Mouse (Mus musculus): ENCODE measurements around the gene F2rl2. TPM values are rescaled to one million over a fixed set of nuclear protein-coding genes. Genes with fewer than 3 reads are reported as not detected.

Gene F2rl2
- total and polyA plus RNA-seq, 3 experiments = 0.08 TPM; not detected in 2

DNA sequence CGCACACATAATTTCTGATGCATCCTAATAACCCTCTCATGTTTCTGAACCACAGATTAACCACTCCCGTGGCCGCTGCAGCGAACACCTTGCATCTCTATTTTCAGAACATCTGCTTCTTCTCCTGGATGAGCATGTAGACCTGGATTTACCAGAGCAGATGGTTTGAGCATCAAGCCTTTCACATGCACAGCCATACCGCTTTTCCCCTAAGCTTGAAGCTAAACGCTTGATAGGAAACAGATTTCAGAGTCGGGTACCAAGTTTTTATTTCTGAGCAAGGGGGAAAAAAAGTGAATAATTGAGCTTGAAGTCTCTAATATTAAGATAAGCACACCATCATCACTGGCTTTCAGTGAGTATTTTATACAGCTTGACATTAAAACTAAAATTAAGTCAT is 50.4 kb downstream of the F2rl2 start:
- no peaks in the 10 kb centered on the region for H3K9me3 ChIP-seq (replicated peaks; ENCODE audit: low read length)
- no peak for DNase-seq (ENCODE audit: extremely low read depth)
- no peaks in the 10 kb centered on the region for H3K79me2 ChIP-seq (replicated peaks; ENCODE audit: control insufficient read depth, extremely low read depth, insufficient read depth, poor library complexity, severe bottlenecking)
- H3K4me3 ChIP-seq (replicated peaks in 1 of 3; ENCODE audit: low read depth in 2 of 3, low read length in 2 of 3, poor library complexity in 1 of 3) = no peak overlapping the region
- H3K27me3 ChIP-seq (replicated peaks) = peaks cover 2% of the 10 kb centered on the region
- no peak overlapping the region for H3K4me2 ChIP-seq (ENCODE audit: insufficient read depth, low read depth, poor library complexity, severe bottlenecking)
- H3K27ac ChIP-seq (ENCODE audit: insufficient read depth, low read depth) = no peak overlapping the region
- TF ChIP-seq HCFC1 (IDR thresholded peaks at IDR 0.05; ENCODE audit: low read depth, low read length) = no peak
- no peak for TF ChIP-seq TBP (conservative IDR thresholded peaks at IDR 0.05; ENCODE audit: low read depth, low read length)
- TF ChIP-seq JUND (conservative IDR thresholded peaks at IDR 0.05; ENCODE audit: low read depth, low read length) = no peak
- TF ChIP-seq ETS1 (conservative IDR thresholded peaks at IDR 0.05; ENCODE audit: low read depth, low read length) = no peak
- TF ChIP-seq SMC3 (IDR thresholded peaks at IDR 0.05; ENCODE audit: low read depth, low read length) = no peak
- TF ChIP-seq SIN3A (IDR thresholded peaks at IDR 0.05; ENCODE audit: low read length) = no peak
- TF ChIP-seq USF2 (conservative IDR thresholded peaks at IDR 0.05; ENCODE audit: low read depth, low read length) = no peak
- no peak for TF ChIP-seq CHD2 (IDR thresholded peaks at IDR 0.05; ENCODE audit: low read length)
- no peak for TF ChIP-seq PAX5 (IDR thresholded peaks at IDR 0.05; ENCODE audit: low read length)
- TF ChIP-seq MXI1 (IDR thresholded peaks at IDR 0.05; ENCODE audit: low read depth, low read length) = no peak
- TF ChIP-seq EP300 (IDR thresholded peaks at IDR 0.05; ENCODE audit: low read length) = no peak
- no peak for TF ChIP-seq MEF2A (IDR thresholded peaks at IDR 0.05; ENCODE audit: borderline replicate concordance, low read depth, low read length)
- TF ChIP-seq USF1 (IDR thresholded peaks at IDR 0.05; ENCODE audit: low read depth, low read length) = no peak
- no peaks in the 10 kb centered on the region for H3K36me3 ChIP-seq (replicated peaks in 1 of 2; ENCODE audit: control insufficient read depth in 1 of 2, insufficient read depth in 1 of 2, low read length in 1 of 2)
- dilution Hi-C loops (cut with MboI; ENCODE audit: extremely low pct_ligation_motif_present, extremely low pct_unique_long_range_greater_than_20kb, low sequenced_read_pairs) = no loop called here
- in situ Hi-C loops (cut with MboI; ENCODE audit: low pct_ligation_motif_present, low pct_unique_long_range_greater_than_20kb, low sequenced_read_pairs) = no loop called here
- H3K9ac ChIP-seq (ENCODE audit: insufficient read depth, low read depth) = no peak overlapping the region
- peaks cover 1 to 4% of the 10 kb centered on the region in 2 experiments; a peak in 2 of 4 replicates for H3K4me1 ChIP-seq (ENCODE audit: control insufficient read depth in 1 of 2, insufficient read depth in 2 of 2)

GRCm38 (mm10) chr13:95747541-95747940 is 50.9 kb downstream of the F2rl2 start:
- H3K9me3 ChIP-seq (replicated peaks; ENCODE audit: low read length) = no peaks in the 10 kb centered on the region
- no peak overlapping the region for H3K27ac ChIP-seq (ENCODE audit: insufficient read depth, low read depth)
- H3K4me3 ChIP-seq (replicated peaks in 1 of 3; ENCODE audit: low read depth in 2 of 3, low read length in 2 of 3, poor library complexity in 1 of 3) = no peak overlapping the region
- H3K9ac ChIP-seq (ENCODE audit: insufficient read depth, low read depth) = no peak overlapping the region
- H3K4me2 ChIP-seq (ENCODE audit: insufficient read depth, low read depth, poor library complexity, severe bottlenecking) = no peak overlapping the region
- in situ Hi-C loops (cut with MboI; ENCODE audit: low pct_ligation_motif_present, low pct_unique_long_range_greater_than_20kb, low sequenced_read_pairs) (no loop called here), dilution Hi-C loops (cut with MboI; ENCODE audit: extremely low pct_ligation_motif_present, extremely low pct_unique_long_range_greater_than_20kb, low sequenced_read_pairs) (no loop called here)
- peaks cover 2% of the 10 kb centered on the region for H3K27me3 ChIP-seq (replicated peaks)
- no peak for TF ChIP-seq USF1 (IDR thresholded peaks at IDR 0.05; ENCODE audit: low read depth, low read length)
- no peak for TF ChIP-seq ETS1 (conservative IDR thresholded peaks at IDR 0.05; ENCODE audit: low read depth, low read length)
- TF ChIP-seq GABPA (IDR thresholded peaks at IDR 0.05; ENCODE audit: insufficient replicate concordance, low read depth, low read length) = no peak
- TF ChIP-seq TBP (conservative IDR thresholded peaks at IDR 0.05; ENCODE audit: low read depth, low read length) = no peak
- no peak for TF ChIP-seq NRF1 (IDR thresholded peaks at IDR 0.05; ENCODE audit: low read depth, low read length)
- no peak for TF ChIP-seq SMC3 (IDR thresholded peaks at IDR 0.05; ENCODE audit: low read depth, low read length)
- TF ChIP-seq KAT2A (IDR thresholded peaks at IDR 0.05; ENCODE audit: insufficient replicate concordance, low read length) = no peak
- TF ChIP-seq RAD21 (IDR thresholded peaks at IDR 0.05; ENCODE audit: low read depth, low read length) = no peak
- TF ChIP-seq USF2 (conservative IDR thresholded peaks at IDR 0.05; ENCODE audit: low read depth, low read length) = no peak
- TF ChIP-seq ELF1 (IDR thresholded peaks at IDR 0.05; ENCODE audit: low read depth, low read length) = no peak
- no peak for TF ChIP-seq CTCF (conservative IDR thresholded peaks at IDR 0.05 in 1 of 2, IDR thresholded peaks at IDR 0.05 in 1 of 2; ENCODE audit: low read depth in 2 of 2, low read length in 2 of 2)
- no peak for TF ChIP-seq ZC3H11A (IDR thresholded peaks at IDR 0.05; ENCODE audit: low read depth, low read length)
- TF ChIP-seq POLR2A (IDR thresholded peaks at IDR 0.05; ENCODE audit: low read depth, low read length) = no peak
- TF ChIP-seq CHD1 (IDR thresholded peaks at IDR 0.05; ENCODE audit: low read depth, low read length) = no peak
- TF ChIP-seq HCFC1 (IDR thresholded peaks at IDR 0.05; ENCODE audit: low read depth, low read length) = no peak
- peaks cover 2 to 8% of the 10 kb centered on the region in 2 experiments; a peak in 3 of 4 replicates for H3K4me1 ChIP-seq (ENCODE audit: control insufficient read depth in 1 of 2, insufficient read depth in 2 of 2)
- H3K36me3 ChIP-seq (replicated peaks in 1 of 2; ENCODE audit: control insufficient read depth in 1 of 2, insufficient read depth in 1 of 2, low read length in 1 of 2) = no peaks in the 10 kb centered on the region
- H3K79me2 ChIP-seq (replicated peaks; ENCODE audit: control insufficient read depth, extremely low read depth, insufficient read depth, poor library complexity, severe bottlenecking) = no peaks in the 10 kb centered on the region
- no peak for DNase-seq (ENCODE audit: extremely low read depth)

Other genes starting within 250 kb of the F2rl2 start
- gene S100z, start 218.1 kb upstream of the F2rl2 start, total RNA-seq (2012; rRNA removed) = not detected in 2 replicates
- not detected in 2 replicates for gene S100z, start 218.1 kb upstream of the F2rl2 start, total RNA-seq (2014; rRNA removed)
- gene S100z, start 218.1 kb upstream of the F2rl2 start, polyA plus RNA-seq (2012; ENCODE audit: insufficient read length, low read depth) = not detected in 2 replicates
- gene F2rl1, start 171.6 kb upstream of the F2rl2 start, total RNA-seq (2012; rRNA removed) = not detected in 2 replicates
- gene F2rl1, start 171.6 kb upstream of the F2rl2 start, total RNA-seq (2014; rRNA removed) = not detected in 2 replicates
- not detected in 2 replicates for gene F2rl1, start 171.6 kb upstream of the F2rl2 start, polyA plus RNA-seq (2012; ENCODE audit: insufficient read length, low read depth)
- gene F2r, start 78.4 kb upstream of the F2rl2 start, total RNA-seq (2012; rRNA removed) = 0.04 and 0.17 TPM in 2 replicates
- 0.28 and 0.30 TPM in 2 replicates for gene F2r, start 78.4 kb upstream of the F2rl2 start, total RNA-seq (2014; rRNA removed)
- gene F2r, start 78.4 kb upstream of the F2rl2 start, polyA plus RNA-seq (2012; ENCODE audit: insufficient read length, low read depth) = 0.10 and 0.30 TPM in 2 replicates
- gene Iqgap2, start 195.1 kb downstream of the F2rl2 start, total RNA-seq (2012; rRNA removed) = 0.08 TPM in 2 replicates
- 0.11 and 0.14 TPM in 2 replicates for gene Iqgap2, start 195.1 kb downstream of the F2rl2 start, total RNA-seq (2014; rRNA removed)
- 0.07 and 0.14 TPM in 2 replicates for gene Iqgap2, start 195.1 kb downstream of the F2rl2 start, polyA plus RNA-seq (2012; ENCODE audit: insufficient read length, low read depth)